1 mouse cellular context compared by ENCODE assay signal in genomic region chr5:33935700-33936111, GRCm38 (mm10).
TF ChIP-seq lines count a peak whose summit lies in the region.

No protein-coding gene starts in this region.

TF ChIP-seq in CH12.LX, 34 proteins besides CTCF, POLR2A, EP300 and RAD21 (continued from another document):
- TF ChIP-seq SMC3 (IDR thresholded peaks at IDR 0.05; ENCODE audit: low read depth, low read length) (no peak), IRF4 (IDR thresholded peaks at IDR 0.05; ENCODE audit: low read depth, low read length) (no peak), ZMIZ1 (IDR thresholded peaks at IDR 0.05; ENCODE audit: low read depth, low read length) (no peak), E2F4 (IDR thresholded peaks at IDR 0.05; ENCODE audit: insufficient replicate concordance, low read depth, low read length) (no peak), MEF2A (IDR thresholded peaks at IDR 0.05; ENCODE audit: borderline replicate concordance, low read depth, low read length) (no peak)
